Mouse (Mus musculus) kidney, embryonic 15.5 days (tissue): Measurements from ENCODE around the gene Mfsd5. TPM values are rescaled to one million over a fixed set of nuclear protein-coding genes. Genes with fewer than 3 reads are reported as not detected.

ENCODE experiments used
- ATAC-seq: fragments of 200-750 bp; cut with Nextera tagmentation; replicated peaks from 2 replicates; pipeline ENCODE4 v1.8.0; 2017; ENCODE audit warnings: moderate TSS enrichment; ENCODE audit not compliant: low FRiP score
- H3K27ac ChIP-seq: fragments of 300-500 bp; sonication (generic); 2 replicates; pipeline ENCODE4 v1.5.1; 2015; ENCODE audit warnings: mild to moderate bottlenecking, inconsistent platforms
- H3K27me3 ChIP-seq: fragments of 300-500 bp; sonication (generic); 2 replicates; pipeline ENCODE4 v1.6.1; 2015; ENCODE audit warnings: inconsistent platforms
- H3K36me3 ChIP-seq: fragments of 300-500 bp; sonication (generic); 2 replicates; pipeline ENCODE4 v1.6.1; 2015; ENCODE audit warnings: inconsistent platforms
- H3K4me1 ChIP-seq: fragments of 300-500 bp; sonication (generic); 2 replicates; pipeline ENCODE4 v1.6.1; 2015; ENCODE audit warnings: inconsistent platforms
- H3K4me2 ChIP-seq: fragments of 300-500 bp; sonication (generic); 2 replicates; pipeline ENCODE4 v1.6.1; 2015; ENCODE audit warnings: moderate library complexity, mild to moderate bottlenecking, inconsistent platforms
- H3K4me3 ChIP-seq: fragments of 300-500 bp; sonication (generic); replicated peaks from 2 replicates; pipeline ENCODE4 v1.5.1; 2015; ENCODE audit warnings: mild to moderate bottlenecking, inconsistent platforms
- H3K9ac ChIP-seq: fragments of 300-500 bp; sonication (generic); 2 replicates; pipeline ENCODE4 v1.6.1; 2015; ENCODE audit warnings: mild to moderate bottlenecking, inconsistent platforms
- H3K9me3 ChIP-seq: fragments of 300-500 bp; sonication (generic); replicated peaks from 2 replicates; pipeline ENCODE4 v1.6.1; 2016; ENCODE audit warnings: inconsistent platforms
- WGBS: fragments of 180-500 bp; shearing (Covaris S2); methylation state at CpG from one replicate; pipeline ENCODE4 v1.1.7; 2015; ENCODE audit warnings: mixed read lengths; 5-methylcytosine and 5-hydroxymethylcytosine counted together
- polyA plus RNA-seq: library from polyadenylated mRNA; unstranded; fragments of >200 nt; fragmentation: Nextera tagmentation; extraction: Ambion mirVana; gene quantifications from 2 replicates; pipeline ENCODE4 v1.2.1, GENCODE M21; 2015

Gene Mfsd5
- polyA plus RNA-seq, 1 experiment from 2014 or later = 68.6 TPM

DNA sequence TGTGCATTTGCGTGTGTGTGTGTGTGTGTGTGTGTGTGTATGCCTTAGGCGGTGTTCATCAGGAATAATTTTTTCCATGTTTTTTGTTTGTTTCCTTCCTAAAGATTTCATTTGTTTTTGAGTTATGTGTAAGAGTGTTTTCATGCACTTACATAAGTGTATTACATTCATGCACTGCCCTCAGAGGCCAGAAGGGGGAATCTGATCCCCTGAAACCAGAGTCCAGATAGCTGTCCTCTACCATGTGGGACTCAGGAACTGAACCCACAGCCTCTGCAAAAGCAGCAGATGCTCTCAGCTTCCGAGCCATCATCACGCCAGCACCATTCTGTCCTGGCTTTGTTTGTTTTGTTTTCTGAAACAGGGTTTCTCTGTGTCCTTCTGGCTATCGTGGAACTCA, 13.7 kb upstream of the Mfsd5 start:
- 91% methylated on average over 5 of the region's 5 CpGs for WGBS
- H3K4me2 ChIP-seq = no peak overlapping the region
- no peak for ATAC-seq

GRCm38 (mm10) chr15:102270274-102270960, 8.8 kb upstream of the Mfsd5 start, which contains the start of gene Gm9918:
Gene Gm9918, plus strand, starts transcription at chr15:102270563.
- Histone ChIP-seq H3K9me3 (no peaks in the 10 kb centered on the region), H3K4me1 (peaks cover 19% of the 10 kb centered on the region), H3K4me2 (peak within 1 kb of the TSS; percentile 62), H3K27ac (peak within 1 kb of the TSS; percentile 54), H3K4me3 (peak within 1 kb of the TSS; percentile 33), H3K9ac (peak within 1 kb of the TSS; percentile 35; the same call in 1 of the 2 replicates), H3K36me3 (no peaks in the 10 kb centered on the region), H3K27me3 (0 out of 2 replicates have a peak, but pooled peaks cover 5% of the 10 kb centered on the region)
- WGBS = 6% methylated on average over 21 of the region's 21 CpGs
- peak; percentile 54 for ATAC-seq

More for the DNA sequence above, 13.7 kb upstream of the Mfsd5 start:
- Histone ChIP-seq H3K9ac (no peak overlapping the region), H3K4me1 (peaks cover 18% of the 10 kb centered on the region), H3K27me3 (0 out of 2 replicates have a peak, but pooled peaks cover 8% of the 10 kb centered on the region), H3K36me3 (no peaks in the 10 kb centered on the region), H3K4me3 (no peak overlapping the region), H3K27ac (no peak overlapping the region), H3K9me3 (no peaks in the 10 kb centered on the region)

GRCm38 (mm10) chr15:102271441-102271840, 7.8 kb upstream of the Mfsd5 start:
- Histone ChIP-seq H3K27me3 (0 out of 2 replicates have a peak, but pooled peaks cover 5% of the 10 kb centered on the region), H3K9me3 (no peaks in the 10 kb centered on the region), H3K27ac (peak overlapping the region; percentile 54; the same call in 1 of the 2 replicates), H3K4me2 (peak overlapping the region; percentile 62), H3K4me3 (no peak overlapping the region), H3K4me1 (peaks cover 19% of the 10 kb centered on the region), H3K9ac (no peak overlapping the region), H3K36me3 (no peaks in the 10 kb centered on the region)
- ATAC-seq = no peak
- 39% methylated on average over 3 of the region's 3 CpGs for WGBS

DNA sequence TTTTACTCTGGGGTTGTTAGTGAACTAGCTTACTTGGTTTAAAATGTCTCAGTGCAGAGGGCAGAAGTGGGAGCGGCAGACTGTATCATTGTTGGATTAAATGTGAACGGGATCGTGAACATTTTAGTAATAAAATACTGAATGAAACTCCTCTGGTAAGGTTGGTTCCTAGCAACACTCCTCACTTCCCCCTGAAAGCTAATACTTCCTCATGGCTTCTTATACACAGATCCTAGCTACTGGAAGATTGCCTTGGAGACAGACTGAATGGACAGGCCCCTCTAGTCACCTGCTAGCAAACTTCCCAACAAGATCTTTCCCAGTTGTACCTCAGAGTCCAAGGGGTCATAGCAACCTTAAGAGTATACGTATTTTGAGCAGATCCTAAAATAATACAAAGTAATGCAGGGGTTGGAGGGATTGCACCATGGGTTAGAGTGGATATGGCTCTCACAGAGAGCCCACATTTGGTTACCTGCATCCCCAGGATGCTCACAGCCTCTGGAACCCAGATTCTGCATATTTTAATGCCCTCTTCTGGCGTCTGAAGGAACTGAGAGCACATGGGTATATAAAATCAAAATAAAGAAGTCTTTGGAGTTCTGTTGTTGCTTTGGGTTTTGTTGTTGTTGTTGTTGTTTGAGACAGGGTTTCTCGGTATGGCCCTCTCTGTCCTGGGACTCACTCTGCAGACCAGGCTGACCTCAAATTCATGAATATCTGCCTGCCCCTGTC, 5.1 kb upstream of the Mfsd5 start:
- no peak overlapping the region for H3K4me3 ChIP-seq
- peaks cover 24% of the 10 kb centered on the region for H3K4me1 ChIP-seq
- H3K9ac ChIP-seq = no peak overlapping the region
- no peaks in the 10 kb centered on the region for H3K36me3 ChIP-seq
- H3K4me2 ChIP-seq = no peak overlapping the region
- WGBS = 74% methylated on average over 6 of the region's 6 CpGs
- no peak for ATAC-seq
- 0 out of 2 replicates have a peak, but pooled peaks cover 5% of the 10 kb centered on the region for H3K27me3 ChIP-seq
- H3K9me3 ChIP-seq = no peaks in the 10 kb centered on the region
- no peak overlapping the region for H3K27ac ChIP-seq

GRCm38 (mm10) chr15:102278726-102279091, 545 bp upstream of the Mfsd5 start:
- H3K27ac ChIP-seq = peak overlapping the region; percentile 95
- no peak for ATAC-seq
- peaks cover 28% of the 10 kb centered on the region for H3K36me3 ChIP-seq
- peak overlapping the region; percentile 97 for H3K4me3 ChIP-seq
- H3K9me3 ChIP-seq = no peaks in the 10 kb centered on the region
- 31% methylated on average over 7 of the region's 7 CpGs for WGBS
- peaks cover 24% of the 10 kb centered on the region for H3K4me1 ChIP-seq
- H3K27me3 ChIP-seq = no peaks in the 10 kb centered on the region
- peak overlapping the region; percentile 87 for H3K4me2 ChIP-seq
- H3K9ac ChIP-seq = peak overlapping the region; percentile 81

DNA sequence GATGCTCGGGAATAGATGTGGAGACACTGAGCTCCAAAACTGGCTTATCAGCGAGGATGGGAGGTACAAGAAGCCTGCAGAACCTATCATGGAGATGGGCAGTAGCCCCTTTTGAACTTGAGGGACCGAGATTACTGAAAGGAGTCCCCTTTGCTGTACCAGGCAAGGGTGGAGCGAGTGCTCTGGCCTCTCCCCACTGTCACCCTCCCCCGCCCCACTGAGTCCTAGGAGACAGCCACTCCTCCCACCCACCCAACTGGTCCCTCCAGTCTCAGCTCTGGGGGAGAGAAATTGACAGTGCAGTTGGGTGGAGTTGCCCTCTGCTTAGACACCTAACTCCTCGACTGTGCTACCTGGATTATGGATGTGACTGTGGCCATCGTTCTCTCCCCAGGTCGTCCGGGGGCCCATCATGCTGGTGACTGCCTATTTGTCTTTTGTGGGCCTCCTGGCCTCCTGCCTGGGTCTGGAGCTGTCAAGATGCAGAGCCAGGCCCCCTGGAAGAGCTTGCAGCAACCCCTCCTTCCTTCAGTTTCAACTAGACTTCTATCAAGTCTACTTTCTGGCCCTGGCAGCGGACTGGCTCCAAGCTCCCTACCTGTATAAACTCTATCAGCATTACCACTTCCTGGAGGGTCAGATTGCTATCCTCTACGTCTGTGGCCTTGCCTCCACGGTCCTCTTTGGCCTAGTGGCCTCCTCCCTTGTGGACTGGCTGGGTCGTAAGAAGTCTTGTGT, 698 bp downstream of the Mfsd5 start:
- 24% methylated on average over 13 of the region's 13 CpGs for WGBS
- Histone ChIP-seq H3K36me3 (peaks cover 28% of the 10 kb centered on the region), H3K4me2 (peak overlapping the region; percentile 87), H3K9me3 (no peaks in the 10 kb centered on the region), H3K4me3 (peak overlapping the region; percentile 97), H3K4me1 (peaks cover 24% of the 10 kb centered on the region), H3K9ac (peak overlapping the region; percentile 81), H3K27me3 (no peaks in the 10 kb centered on the region), H3K27ac (peak overlapping the region; percentile 95)
- ATAC-seq = peak; percentile 27

GRCm38 (mm10) chr15:102280623-102281022, 1.4 kb downstream of the Mfsd5 start:
- Histone ChIP-seq H3K27me3 (no peaks in the 10 kb centered on the region), H3K9ac (peak overlapping the region; percentile 81; the same call in 1 of the 2 replicates), H3K4me2 (peak overlapping the region; percentile 87), H3K9me3 (no peaks in the 10 kb centered on the region), H3K4me3 (peak overlapping the region; percentile 97), H3K27ac (no peak overlapping the region), H3K4me1 (peaks cover 24% of the 10 kb centered on the region), H3K36me3 (peaks cover 28% of the 10 kb centered on the region)
- ATAC-seq = no peak
- WGBS = 93% methylated on average over 19 of the region's 19 CpGs

DNA sequence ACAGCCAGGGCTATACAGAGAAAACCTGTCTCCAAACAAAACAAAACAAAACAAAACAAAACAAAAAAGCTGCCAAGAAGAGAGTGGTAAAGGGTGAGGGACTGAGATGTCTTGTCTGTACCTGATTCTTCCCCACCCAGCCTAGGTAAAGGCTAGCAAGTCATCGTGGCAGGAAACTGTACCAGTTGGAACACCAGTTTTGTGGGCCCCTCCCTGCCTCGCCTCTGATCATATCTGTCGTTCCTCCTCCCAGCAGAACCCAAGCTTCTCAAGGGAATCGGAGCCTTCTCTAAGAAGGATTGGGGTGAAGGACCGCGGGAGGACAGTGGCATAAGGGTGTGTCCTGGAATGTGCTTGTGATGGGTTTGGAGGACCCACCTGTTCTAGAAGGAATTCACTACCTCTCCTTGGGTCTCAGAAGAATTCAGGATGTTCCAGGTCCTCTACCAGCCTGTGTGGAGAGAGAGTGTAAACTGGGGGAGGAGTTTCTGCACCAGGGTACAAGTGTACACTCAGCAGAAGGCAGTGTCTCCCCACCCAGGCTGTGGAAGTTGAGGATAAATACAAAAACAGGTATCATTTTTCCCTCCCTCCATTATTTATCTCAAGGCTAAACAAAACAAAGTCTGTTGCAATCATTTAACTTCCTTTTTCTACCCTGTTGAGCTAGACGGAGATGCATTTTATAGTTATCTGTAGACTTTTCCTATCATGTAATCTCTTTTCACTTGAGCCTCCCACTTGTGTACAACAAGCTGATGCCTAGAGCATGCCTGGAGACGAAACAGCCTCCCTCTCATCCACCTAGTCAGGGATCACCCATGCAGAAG, 3.4 kb downstream of the Mfsd5 start:
- 83% methylated on average over 8 of the region's 8 CpGs for WGBS
- Histone ChIP-seq H3K9me3 (no peaks in the 10 kb centered on the region), H3K4me3 (no peak overlapping the region), H3K4me1 (peaks cover 24% of the 10 kb centered on the region), H3K4me2 (no peak overlapping the region), H3K36me3 (peaks cover 28% of the 10 kb centered on the region), H3K27me3 (no peaks in the 10 kb centered on the region), H3K27ac (no peak overlapping the region), H3K9ac (no peak overlapping the region)
- ATAC-seq = no peak

- Histone ChIP-seq H3K9me3 (no peaks in the 10 kb centered on the region), H3K27me3 (no peaks in the 10 kb centered on the region), H3K9ac (no peak overlapping the region), H3K4me1 (peaks cover 22% of the 10 kb centered on the region), H3K4me2 (no peak overlapping the region), H3K4me3 (no peak overlapping the region), H3K27ac (no peak overlapping the region), H3K36me3 (peaks cover 28% of the 10 kb centered on the region)
- no peak for ATAC-seq
- 69% methylated on average over 3 of the region's 3 CpGs for WGBS
These were observed 4.4 kb downstream of the Mfsd5 start for GRCm38 (mm10) chr15:102283648-102284047.

DNA sequence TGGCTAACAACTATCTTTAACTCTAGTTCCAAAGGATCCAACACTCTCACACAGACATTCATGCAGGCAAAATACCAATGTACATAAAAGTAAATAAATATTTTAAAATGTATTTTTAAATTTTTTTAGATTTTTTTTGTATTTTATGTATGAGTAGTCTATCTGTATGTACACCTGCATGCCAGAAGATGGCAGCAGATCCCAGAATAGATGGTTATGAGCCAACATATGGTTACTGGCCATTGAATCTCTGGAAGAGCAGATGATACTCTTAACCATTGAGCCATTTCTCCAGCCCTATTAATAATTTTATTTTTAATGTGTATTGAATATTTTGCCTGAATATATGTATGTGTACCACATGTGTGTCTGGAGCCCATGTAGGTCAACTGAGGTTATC, 8.1 kb downstream of the Mfsd5 start:
- peaks cover 7% of the 10 kb centered on the region; the same call in 1 of the 2 replicates for H3K36me3 ChIP-seq
- H3K9ac ChIP-seq = no peak overlapping the region
- no peak for ATAC-seq
- H3K9me3 ChIP-seq = no peaks in the 10 kb centered on the region
- H3K4me1 ChIP-seq = no peaks in the 10 kb centered on the region
- no peak overlapping the region for H3K4me2 ChIP-seq
- H3K27me3 ChIP-seq = no peaks in the 10 kb centered on the region
- no peak overlapping the region for H3K4me3 ChIP-seq
- no peak overlapping the region for H3K27ac ChIP-seq

- Histone ChIP-seq H3K4me2 (peak within 1 kb of the TSS; percentile 72), H3K27ac (peak within 1 kb of the TSS; percentile 24; the same call in 1 of the 2 replicates), H3K27me3 (no peaks in the 10 kb centered on the region), H3K36me3 (peaks cover 30% of the 10 kb centered on the region), H3K4me3 (peak within 1 kb of the TSS; percentile 58), H3K9ac (peak within 1 kb of the TSS; percentile 61), H3K4me1 (peaks cover 12% of the 10 kb centered on the region), H3K9me3 (no peaks in the 10 kb centered on the region)
- ATAC-seq = peak; percentile 99
- WGBS = 7% methylated on average over 25 of the region's 25 CpGs
These were observed 16.5 kb downstream of the Mfsd5 start, which contains the start of gene Espl1 for GRCm38 (mm10) chr15:102295633-102296367. Gene Espl1, plus strand, starts transcription at chr15:102296266.
